Mouse (Mus musculus): ENCODE results near the gene Ly6g5b.

The Ly6g5b gene

DNA sequence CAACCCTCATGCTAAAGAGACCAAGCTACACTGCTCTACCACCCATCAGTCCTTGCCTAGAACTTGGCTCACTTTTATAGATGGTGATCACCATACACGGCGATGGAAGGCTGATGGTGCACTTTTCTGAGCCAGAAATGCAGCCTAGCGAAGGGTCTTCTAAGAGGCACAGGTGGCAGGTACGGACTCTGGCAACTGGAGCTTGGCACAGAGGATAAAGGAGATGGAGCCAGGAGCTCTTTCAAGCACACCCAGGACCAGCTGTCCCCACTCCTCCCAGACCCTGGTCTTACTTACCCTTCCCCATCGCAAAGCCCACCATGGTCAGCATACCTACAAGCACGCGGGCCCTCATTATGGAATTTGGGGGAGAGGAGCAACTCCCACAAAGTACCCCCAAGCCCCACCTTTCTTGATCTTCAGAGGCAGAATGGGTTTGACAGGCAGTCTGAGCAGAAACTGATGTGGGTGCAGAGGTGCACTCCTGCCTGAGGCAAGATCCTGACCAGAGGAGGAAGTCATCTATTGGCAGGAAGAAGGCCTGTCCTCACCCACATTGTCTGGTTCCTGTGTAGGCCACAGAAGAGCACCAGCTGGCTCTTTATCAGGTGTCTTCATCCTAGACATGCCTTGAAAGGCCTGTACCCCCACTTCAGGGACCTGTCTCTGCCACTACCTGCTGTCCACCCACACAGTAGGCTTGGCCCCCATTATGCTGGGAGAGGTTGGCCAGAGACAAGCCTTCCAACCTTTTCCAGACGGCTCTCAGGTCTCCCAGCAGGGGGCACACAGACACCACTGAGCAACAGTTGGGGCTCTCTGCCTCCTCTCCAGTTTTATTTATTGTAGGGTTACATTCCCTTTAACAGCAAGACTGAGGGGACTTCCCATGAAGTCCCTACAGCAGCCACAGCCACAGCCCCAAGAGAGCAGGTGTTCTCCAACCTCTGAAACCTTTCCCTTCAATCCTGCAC lies at the start of gene Ly6g5b:
TSS of gene Ly6g5b (minus strand) at position 383 of the 974 bp plus-strand sequence.
- no peak for DNase-seq (ENCODE audit: low spot score)

DNA sequence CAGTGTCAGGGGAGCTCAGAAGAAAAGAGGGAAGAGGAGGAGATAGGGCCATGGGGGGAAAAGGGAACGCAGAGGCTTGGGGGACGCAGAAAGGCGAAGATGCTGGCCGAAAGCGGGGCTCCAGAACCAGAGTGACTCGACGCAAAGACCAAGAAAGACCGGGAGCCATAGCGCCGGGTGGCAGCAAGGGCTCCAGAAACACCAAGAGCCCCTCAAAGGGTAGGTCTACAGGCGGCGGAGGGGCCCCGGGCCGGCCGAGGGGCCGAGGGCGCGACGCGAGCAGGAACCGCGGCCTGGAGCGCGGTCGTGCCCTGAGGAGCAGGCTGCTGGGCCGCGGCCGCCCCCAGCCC lies 49.0 kb upstream of the Ly6g5b start:
- no peak for DNase-seq (ENCODE audit: low spot score)

DNA sequence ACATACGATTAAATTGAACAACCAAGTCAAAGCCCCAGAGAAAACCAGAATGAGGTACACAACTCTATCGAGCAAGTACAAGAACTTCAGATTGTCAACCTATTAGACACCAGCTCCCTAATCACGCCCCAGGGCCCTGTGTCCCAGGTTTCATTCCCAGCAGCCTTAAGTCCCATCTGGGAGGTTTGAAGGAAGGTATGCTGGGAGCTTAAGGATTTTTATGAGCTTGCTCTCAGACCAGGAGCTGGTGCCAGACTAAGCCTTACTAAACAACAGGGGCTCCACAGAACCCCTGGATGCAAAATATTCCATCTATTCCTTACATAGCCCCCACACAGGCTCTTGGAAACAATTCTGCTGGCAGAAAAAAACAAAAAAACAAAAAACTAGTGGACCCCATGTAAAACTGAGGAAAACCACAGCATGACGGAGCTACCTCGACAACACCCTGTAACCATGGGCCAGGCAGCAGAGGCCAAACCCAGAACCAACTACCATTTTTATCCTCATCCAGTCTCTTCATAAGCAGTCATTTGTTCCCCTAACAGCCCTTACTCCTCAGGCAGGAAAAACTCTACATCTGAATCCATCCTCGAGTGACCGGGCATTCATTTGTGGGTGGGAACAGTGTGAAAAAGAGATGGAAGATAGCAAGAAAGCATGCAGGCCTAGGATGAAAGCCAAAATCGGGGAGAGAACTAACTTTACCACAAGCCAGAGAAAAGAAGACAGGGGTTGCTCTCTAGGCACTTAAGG lies 48.3 kb upstream of the Ly6g5b start:
- DNase-seq (ENCODE audit: low spot score): no peak

DNA sequence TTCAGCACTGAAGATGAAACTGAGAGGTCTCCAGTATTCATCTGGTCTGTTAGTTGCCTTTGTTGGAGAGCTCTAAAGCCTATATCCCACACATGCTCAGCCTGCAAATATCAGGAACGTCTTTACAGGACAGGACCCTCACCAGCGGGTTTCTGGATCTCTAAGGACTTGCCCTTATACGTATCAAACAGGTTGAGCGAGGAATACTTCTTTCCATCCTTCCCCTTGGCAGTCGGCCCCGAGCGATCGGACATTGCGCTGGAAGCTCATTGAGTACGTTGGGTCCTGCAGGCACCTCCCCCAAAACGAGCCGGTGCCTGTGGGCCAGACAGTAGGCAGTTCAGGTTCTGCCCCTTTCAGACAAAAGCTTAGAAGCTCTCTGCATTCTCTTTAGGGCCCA lies 47.5 kb upstream of the Ly6g5b start:
- DNase-seq (ENCODE audit: low spot score): peak; percentile 69

DNA sequence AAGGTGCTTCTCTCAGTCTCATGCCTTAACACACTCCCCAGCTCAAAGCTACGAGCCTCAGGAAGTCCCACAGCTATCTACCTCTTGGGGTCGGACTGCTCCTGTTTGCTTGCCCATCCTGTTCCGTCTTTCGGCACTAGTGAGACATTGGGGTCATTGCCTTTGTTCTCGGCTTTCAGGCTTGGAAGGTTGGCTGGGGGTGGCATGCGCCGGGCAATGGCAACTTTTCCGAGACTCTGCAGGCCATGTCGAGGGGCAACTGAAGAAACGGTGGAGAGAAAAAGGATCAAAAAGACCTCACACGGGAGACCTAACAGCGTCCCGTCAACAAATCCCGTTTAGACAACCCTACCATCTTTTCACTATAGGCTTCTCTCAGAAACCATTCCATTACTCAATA lies 46.9 kb upstream of the Ly6g5b start:
- DNase-seq (ENCODE audit: low spot score): no peak

DNA sequence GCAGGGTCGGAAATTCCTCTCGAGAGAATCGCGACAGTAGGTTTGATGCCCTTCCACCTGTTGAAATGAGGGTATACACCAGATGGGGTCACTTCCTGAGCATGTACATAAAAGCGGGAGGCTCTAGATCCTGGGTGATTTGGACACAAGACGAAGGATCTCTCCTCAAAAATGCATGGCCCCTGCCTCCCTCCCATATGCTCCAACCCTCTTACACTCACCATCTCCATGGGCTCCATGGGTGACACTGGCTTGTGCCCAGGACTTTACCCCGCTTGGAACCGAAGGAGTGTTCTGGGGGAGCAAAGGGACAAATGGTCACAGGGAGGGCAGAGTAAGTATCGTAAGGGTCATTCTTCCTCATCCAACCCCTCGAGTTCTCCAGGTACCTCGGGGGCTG lies 46.2 kb upstream of the Ly6g5b start:
- DNase-seq (ENCODE audit: low spot score): no peak

DNA sequence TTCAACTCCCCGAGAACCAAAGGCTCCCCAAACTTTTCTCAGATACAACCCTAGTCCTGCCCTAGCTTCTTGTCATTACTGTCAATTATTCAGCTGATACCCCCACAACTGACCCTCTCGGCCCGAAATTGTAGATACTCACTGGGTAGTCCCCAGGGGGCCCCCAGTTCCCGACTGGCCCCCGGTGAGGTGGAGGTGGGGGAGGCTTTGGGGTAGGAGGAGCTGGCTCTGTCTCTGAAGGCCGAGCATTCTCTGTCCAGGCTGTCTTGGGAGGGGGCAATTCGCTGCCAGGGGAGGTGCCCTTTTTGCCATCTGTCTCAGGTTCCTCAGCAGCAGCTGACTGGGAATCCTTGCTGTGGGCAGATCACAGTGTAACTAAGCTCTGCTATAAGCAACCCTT lies 44.4 kb upstream of the Ly6g5b start:
- no peak for DNase-seq (ENCODE audit: low spot score)

DNA sequence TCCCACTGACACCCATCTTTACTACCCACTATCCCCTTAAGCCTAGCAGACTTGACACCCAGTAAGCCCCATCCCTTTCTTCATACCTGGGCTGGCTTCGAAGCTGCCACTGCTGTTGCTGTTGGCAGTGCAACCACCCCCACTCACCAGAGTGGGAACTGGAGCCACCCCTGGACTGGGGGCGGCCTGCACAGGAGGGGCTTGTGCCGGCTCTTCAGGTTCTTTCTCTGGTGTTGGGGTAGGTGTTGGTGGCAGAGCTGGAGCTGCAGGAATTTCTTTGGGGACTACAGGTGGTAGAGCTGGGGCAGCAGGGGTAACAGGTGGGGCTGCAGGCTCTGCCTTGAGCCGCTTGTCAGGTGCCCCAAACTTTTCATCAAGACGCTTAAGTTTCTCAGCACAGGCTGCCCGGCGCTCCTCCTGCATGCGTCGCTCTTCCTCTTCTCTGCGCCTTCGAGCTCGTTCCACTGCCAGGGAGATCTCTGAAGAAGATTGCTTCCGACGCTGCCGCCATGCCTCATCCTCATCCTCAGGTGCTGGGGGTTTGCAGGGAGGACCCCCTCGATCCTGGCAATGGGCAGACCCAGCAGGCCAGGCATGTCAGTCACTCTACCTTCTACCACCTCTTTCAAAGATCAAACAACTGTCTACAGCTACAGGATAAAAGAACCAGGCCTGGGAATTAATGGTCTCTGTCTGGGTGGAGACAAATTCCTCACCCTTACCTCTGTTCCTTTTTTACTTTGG lies 43.8 kb upstream of the Ly6g5b start:
- no peak for DNase-seq (ENCODE audit: low spot score)

DNA sequence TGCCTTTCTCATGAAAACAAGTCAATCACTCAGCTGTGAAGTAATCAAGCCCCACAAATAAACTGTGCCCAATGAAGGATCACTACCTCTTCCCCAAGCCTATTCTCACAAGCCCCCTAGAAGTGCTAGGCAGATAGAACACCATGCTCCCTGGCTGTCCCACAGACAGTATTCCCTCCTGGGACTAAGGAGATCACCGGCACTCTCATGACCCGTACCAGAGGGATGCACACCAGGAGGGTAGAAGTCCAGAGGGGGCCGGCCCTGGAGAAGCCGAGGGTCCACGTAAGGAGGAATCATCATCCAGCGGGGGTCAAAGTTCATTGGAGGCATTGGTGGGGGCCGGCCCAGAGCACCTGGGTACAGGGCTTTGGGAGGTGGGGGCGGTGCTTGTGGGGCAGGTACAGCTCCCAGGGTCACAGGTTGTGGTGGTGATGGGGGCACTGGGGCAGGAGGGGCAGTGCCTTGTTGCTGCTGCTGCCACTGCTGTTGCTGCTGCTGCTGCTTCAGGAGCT lies 42.5 kb upstream of the Ly6g5b start:
- DNase-seq (ENCODE audit: low spot score): no peak

DNA sequence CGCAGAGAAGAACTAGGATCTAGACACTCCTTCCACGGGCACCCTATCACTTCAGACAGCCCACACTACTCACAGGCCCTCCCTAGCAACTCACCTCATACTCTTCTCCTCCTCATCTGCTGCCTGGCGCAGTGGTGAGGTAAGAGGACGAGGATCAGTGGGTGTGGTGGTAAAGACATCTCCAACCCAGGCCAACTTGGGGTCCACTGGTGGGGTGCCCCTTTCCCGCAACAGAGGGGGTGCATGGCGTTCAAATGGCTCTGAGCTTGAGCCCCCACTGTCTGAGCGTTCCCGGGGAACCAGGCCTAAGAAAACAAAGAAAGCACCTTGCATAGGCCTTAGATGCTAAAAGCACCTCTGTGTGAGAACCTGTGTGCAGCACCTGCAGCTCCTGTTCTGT lies 42.0 kb upstream of the Ly6g5b start:
- DNase-seq (ENCODE audit: low spot score): no peak

DNA sequence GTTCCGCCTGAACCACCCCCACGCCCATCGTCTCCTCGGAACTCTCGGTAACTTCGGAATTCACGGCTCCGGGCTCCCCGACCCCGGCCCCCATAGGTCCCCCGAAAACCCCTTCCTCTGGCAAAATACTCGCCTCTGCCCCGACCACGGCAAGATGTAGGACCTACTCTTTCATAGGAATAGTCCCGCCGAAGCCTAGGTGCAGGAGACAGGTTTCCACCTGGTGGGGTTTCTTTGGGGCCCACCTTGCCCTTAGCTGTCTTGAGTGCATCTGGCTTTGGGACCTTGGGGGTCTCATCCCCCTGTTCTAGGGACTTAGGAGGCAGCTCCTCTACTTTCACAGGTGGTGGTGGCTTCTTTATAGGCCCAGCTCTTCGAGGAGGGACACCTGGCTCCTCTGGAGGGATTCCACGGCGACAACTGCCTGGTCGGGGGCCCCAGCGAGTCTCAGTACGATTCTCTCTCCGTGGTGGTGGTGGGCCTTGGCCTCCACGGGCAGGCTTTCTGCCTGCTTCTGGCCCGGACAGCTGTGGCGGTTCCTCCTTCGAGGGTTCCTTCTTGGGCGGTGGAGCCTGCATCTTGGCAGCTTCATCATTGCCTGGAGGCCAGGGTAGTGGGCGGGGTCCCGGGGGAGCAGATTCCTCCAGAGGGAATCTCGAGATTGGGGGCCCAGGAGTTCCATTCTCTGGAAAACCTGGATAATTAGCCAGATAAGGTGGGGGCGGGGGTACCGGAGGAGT lies 41.4 kb upstream of the Ly6g5b start:
- DNase-seq (ENCODE audit: low spot score): no peak

DNA sequence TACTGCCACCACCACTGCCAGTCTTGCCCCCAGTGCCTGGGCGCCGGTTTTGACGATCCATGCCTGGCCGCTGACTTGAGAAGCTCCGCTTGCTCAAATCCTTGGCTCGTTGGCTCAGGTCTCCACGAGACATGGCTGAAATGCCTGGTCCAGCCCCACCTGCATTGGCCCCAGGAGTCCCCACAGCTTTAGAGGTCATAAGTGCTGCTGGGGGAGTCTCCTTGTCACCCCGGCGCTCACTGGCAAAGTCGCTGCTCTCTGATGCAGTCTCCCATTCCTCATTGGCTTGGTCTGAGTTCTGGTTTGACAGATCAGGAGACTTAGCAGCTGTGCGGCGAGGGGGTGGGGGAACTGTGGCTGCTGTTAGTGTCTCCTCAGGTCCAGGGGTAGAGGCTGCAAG lies 40.2 kb upstream of the Ly6g5b start:
- no peak for DNase-seq (ENCODE audit: low spot score)

DNA sequence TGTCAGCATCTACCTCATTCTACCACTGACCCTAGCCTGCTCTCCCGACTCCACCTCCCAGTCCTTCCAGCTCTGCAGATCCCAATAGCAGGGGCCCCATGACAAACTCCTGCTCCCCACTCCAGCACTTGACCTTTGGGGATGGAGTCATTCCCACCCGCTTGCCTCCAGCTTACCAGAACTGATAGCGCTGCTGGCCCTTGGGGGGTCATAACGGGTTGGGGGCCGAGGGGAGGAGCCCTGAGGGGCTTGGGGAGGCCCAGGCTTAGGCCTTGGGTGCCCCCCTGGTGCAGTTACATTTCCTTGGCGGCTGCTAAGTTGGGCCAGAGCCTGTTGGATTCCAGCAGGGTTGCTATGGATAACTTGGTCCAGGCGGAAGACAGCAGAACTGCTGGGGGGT lies 39.4 kb upstream of the Ly6g5b start:
- DNase-seq (ENCODE audit: low spot score): no peak

DNA sequence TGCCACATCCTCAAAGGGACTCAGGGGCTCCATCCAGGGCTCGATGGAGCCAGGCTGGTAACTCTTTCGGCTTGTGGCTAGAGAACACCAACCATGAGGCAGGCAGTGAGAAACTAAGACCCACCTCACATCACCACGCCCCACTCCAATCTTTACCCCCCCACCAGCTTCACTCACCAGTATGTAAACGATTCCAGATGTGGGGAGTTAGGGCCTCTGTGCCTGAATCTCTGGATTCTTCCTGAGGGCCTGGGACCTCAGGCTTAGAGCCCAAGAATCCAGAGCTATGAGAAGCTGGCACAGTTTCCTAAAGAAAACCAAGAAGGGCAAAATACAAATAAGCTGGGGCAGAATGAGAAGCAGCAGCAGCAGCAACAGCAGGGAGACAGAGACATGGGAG lies 38.7 kb upstream of the Ly6g5b start:
- DNase-seq (ENCODE audit: low spot score): no peak

DNA sequence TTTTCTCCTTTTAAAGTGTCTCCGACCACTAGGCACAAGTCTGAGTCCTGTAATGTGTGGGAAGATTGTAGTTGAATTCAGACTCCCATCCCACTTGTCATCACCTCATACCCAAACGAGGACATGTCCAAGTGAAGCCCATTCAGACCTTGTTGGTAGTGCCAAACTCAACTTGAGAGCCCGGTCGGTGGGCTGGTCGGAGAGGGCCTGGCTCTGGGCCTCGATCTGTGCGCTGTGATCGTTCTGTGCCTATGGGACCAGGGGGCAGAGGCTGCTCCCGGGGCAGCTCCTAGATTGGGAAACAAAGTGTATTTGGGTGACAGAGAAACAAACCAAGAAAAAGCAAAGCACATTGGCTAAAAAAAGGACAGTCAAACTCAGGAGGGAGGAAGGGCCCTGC lies 37.8 kb upstream of the Ly6g5b start:
- no peak for DNase-seq (ENCODE audit: low spot score)

DNA sequence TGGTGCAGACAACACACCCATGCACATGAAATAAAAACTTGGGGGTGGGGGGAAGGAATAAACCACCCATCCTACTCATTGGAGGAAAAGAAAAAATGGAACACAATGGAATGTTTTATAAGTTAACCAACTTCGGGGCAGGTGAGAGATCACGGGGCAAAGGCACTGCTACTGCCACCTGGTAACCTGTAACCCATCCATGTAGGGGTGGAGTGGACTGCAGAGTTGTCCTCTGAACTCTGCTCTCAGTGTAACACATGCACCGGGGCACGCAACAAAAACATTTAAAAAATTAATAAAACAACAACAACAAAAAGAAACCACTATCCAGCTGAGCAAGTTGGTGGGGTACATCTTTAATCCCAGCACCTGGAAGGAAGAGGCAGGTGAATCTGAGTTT lies 36.9 kb upstream of the Ly6g5b start:
- DNase-seq (ENCODE audit: low spot score): no peak

DNA sequence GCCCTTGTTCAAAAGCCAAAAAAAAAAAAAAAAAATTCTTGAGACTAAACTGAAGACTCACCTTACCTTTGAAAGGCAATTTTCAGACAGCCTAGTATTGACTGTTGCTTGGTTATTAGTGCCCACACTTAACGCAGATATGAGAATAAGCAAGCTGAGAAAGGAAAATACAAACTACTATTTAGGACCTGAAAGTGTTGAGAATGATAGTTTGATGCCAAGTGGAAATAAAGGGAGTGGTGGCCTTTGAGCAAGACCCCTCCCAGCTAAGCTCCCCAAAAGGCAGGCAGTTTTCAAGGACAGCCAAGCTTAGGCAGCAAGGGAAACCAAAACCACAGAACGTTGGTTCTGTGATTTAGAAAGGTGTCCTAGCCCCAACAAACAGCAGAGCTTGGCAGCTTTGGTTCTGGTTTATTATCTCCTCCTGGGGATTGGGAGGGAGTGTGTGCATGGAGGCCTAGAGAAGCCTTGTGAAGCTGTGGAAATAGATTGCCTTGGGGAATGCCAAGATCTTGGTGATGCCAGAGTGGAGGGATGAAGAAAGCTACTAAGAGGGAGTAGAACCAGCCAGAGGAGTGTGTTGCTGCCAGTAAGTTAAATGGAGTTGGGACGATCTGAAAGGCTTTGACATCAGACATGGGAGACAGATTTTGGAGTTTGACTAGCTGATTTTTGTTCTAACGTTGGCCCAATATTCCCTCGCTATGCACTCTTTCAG lies 32.9 kb upstream of the Ly6g5b start:
- no peak for DNase-seq (ENCODE audit: low spot score)

DNA sequence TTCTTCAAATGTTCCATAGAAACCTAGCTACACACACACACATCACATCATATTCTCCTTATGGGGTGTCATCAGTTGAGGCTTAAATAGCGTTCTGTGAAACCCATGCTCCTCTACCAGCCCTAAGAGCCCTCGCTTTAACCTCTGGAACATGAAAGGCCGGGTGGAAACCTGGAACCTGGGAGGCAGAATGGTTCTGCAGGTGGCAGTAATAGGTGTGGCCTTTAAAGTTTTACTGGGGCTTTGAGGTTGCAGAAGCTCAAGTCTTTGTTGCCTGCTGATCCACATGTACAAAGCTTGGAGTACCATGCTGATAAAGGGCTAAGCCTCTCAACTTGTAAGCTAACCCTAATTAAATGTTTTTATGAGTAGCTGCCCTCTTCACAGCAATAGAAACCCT lies 32.1 kb upstream of the Ly6g5b start:
- no peak for DNase-seq (ENCODE audit: low spot score)

DNA sequence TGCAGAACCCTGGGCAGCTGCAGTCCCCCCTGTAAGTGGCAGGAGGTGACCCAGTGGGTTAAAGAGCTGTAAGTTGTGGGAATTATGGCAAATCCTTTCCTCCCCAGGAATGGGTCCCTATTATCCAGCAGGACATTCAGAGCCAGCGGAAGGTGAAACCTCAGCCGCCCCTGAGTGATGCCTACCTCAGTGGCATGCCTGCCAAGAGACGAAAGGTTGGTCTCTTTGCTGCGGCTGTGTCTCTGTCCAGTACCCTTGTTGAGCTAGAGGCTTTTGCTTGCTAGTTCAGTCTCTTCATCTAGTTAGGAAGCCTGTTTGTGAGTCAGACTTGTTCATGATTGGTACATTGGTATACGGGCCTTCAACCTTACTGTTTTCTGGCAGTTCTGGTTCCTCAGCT lies 30.9 kb upstream of the Ly6g5b start:
- no peak for DNase-seq (ENCODE audit: low spot score)

DNA sequence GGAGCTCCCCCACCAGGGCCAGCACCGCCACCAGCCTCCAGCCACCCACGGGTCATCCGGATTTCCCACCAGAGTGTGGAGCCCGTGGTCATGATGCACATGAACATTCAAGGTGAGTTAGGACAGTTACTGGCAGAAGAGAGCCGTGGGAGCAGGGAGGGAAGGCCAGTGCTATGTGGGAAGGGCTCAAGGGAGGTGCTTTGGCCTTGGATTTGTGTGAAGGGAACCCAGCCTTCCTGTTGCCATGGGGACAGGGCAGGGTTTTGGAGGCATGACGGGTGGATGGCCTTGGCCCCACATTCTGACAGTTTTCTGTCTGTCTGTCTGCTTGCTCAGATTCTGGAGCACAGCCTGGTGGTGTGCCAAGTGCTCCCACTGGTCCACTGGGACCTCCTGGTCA lies 26.7 kb upstream of the Ly6g5b start:
- no peak for DNase-seq (ENCODE audit: low spot score)

DNA sequence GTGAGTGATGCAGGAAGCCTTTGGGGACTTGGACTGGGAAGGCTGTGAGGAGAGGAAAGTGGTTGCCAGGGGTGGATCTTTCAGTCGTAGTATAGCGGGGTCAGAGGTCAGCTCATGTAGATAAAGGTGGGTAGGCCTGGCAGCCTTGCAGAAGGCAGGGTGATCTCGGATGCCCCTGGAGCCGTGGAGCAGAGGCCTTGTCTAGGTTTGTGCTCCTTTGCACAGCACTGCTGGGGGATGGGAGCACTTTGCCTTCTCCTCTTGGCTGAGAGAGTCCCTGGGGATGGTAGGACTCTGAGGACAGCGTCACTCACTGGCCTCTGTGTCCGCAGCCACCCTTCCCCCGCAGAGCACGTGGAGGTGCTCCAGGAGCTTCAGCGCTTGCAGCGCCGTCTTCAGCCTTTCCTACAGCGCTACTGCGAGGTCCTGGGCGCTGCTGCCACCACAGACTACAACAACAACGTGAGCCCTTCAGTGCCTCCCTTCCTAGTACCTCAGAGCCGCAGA lies 25.3 kb upstream of the Ly6g5b start:
- DNase-seq (ENCODE audit: low spot score): no peak
